Mouse (Mus musculus) adrenal gland, postnatal 0 days (tissue): Measurements from ENCODE around the gene Slc22a19. TPM values are rescaled to one million over a fixed set of nuclear protein-coding genes. Genes with fewer than 3 reads are reported as not detected.

ENCODE experiments used
- polyA plus RNA-seq: library from polyadenylated mRNA; unstranded; fragments of >200 nt; fragmentation: Nextera tagmentation; extraction: Ambion mirVana; gene quantifications from 2 replicates; pipeline ENCODE4 v1.2.1, GENCODE M21; 2015

Slc22a19 gene
- polyA plus RNA-seq: 0.12 and 0.36 TPM in 2 replicates

GRCm38 (mm10) chr19:7711148-7711547 lies at the start of gene Slc22a19:
TSS of gene Slc22a19 (minus strand) at chr19:7711310.

Other genes starting within 250 kb of the Slc22a19 start
- 138 and 168 TPM in 2 replicates for gene Rtn3, start 228.0 kb downstream of the Slc22a19 start, polyA plus RNA-seq
- 15.2 and 19.8 TPM in 2 replicates for gene Atl3, start 217.3 kb downstream of the Slc22a19 start, polyA plus RNA-seq
- 20.6 and 27.0 TPM in 2 replicates for gene Pla2g16, start 153.9 kb downstream of the Slc22a19 start, polyA plus RNA-seq
- 0.46 TPM in 1 of 2 replicates, not detected in the other for gene Lgals12, start 104.1 kb downstream of the Slc22a19 start, polyA plus RNA-seq
- gene Hrasls5, start 98.8 kb downstream of the Slc22a19 start, polyA plus RNA-seq: not detected in 2 replicates
- gene Slc22a26, start 91.4 kb upstream of the Slc22a19 start, polyA plus RNA-seq: not detected in 2 replicates